Mouse (Mus musculus): Measurements from ENCODE around the gene Ulk1. TPM values are rescaled to one million over a fixed set of nuclear protein-coding genes. Genes with fewer than 3 reads are reported as not detected.

Ulk1 gene
- polyA plus RNA-seq, 2 experiments = 13.3 to 18.3 TPM

DNA sequence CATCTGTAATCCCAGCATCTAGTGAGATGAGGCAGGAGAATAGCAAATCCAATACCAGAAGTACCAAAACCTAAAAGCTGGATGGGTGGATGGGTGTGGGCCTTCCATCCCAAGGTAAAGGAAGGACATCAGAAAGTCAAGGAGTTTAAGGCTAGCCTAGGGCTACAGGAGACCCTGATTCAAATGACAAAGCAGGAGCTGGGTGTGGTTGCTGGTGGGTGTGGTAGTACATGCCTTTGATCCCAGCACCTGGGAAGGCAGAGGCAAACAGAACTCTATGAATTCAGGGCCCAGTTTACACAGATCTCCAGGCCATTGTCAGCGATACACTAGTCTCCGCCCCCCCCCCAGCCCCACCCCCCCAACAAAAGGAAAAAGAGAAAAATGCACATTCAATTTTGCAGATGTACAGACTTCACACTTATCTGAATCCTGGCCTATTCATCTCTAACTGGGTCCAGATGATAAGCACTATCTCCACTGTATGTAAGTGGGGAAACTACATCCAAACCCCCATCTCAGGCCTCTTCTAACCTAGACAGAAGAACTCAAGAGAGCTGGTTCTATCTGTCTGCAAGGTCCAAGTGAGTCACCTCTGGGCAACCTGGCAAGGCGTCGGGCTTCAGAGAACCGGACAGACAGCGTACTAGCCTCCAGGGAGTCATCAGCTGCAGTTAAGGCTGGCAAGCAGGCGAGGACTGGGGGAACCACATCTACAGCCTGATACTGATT is 5.7 kb downstream of the Ulk1 start:
- H3K4me3 ChIP-seq (ENCODE audit: insufficient read depth in 1 of 2, low read depth in 2 of 2, low read length in 2 of 2) = peak overlapping the region in 1 of 2 experiments; percentile 21; a peak in 1 of 4 replicates
- WGBS (ENCODE audit: insufficient replicate concordance) = 24% methylated on average over 7 of the region's 7 CpGs
- no peaks in the 10 kb centered on the region for H3K27me3 ChIP-seq (ENCODE audit: control insufficient read depth, insufficient read depth, low read length)
- peaks cover 25 to 50% of the 10 kb centered on the region in 2 experiments for H3K4me1 ChIP-seq (replicated peaks; ENCODE audit: control insufficient read depth in 2 of 2, insufficient read depth in 2 of 2, low read length in 1 of 2)
- DNase-seq (ENCODE audit: low read depth in 3 of 3, low spot score in 3 of 3) = no peak
- H3K4me2 ChIP-seq (ENCODE audit: low read depth) = peak overlapping the region; percentile 50
- no peak for TF ChIP-seq CTCF (IDR thresholded peaks at IDR 0.05; ENCODE audit: low read depth)
- TF ChIP-seq EP300 (IDR thresholded peaks at IDR 0.05; ENCODE audit: low read depth) = peak; percentile 40; the same call in 1 of the 2 replicates
- H3K36me3 ChIP-seq (replicated peaks; ENCODE audit: control insufficient read depth, insufficient read depth, low read depth) = peaks cover 12% of the 10 kb centered on the region
- 0 out of 2 replicates have a peak, but pooled peaks have one; percentile 12 for ATAC-seq (ENCODE audit: insufficient read depth)
- H3K9ac ChIP-seq (replicated peaks) = 0 out of 2 replicates have a peak overlapping the region, but pooled peaks have one; percentile 37
- no peaks in the 10 kb centered on the region for H3K9me3 ChIP-seq (ENCODE audit: control insufficient read depth, low read length)
- H3K27ac ChIP-seq = peak overlapping the region; percentile 26

DNA sequence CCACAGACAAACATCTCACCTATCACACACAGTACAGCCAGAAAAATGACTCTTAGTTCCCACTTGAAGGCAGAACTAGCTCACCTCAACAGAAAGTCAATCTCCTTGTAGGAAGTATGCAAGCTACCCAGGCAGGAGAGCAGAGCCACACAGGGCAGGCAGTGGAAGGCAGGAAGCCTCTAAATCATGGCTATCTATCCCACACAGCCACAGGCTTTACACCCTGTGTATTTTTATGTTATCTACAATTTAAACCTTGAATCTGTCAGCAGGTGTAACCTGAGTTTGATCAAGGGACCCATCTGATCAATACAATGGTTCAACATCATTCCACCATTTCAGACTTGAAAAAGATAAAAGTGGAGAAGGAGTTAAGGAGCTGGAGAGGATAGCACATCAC is 7.1 kb downstream of the Ulk1 start:
- no peak overlapping the region for H3K27ac ChIP-seq
- H3K4me1 ChIP-seq (replicated peaks; ENCODE audit: control insufficient read depth in 2 of 2, insufficient read depth in 2 of 2, low read length in 1 of 2) = peaks cover 25 to 48% of the 10 kb centered on the region in 2 experiments
- H3K9ac ChIP-seq (replicated peaks) = no peak overlapping the region
- no peak overlapping the region for H3K4me2 ChIP-seq (ENCODE audit: low read depth)
- no peaks in the 10 kb centered on the region for H3K27me3 ChIP-seq (ENCODE audit: control insufficient read depth, insufficient read depth, low read length)
- H3K9me3 ChIP-seq (ENCODE audit: control insufficient read depth, low read length) = no peaks in the 10 kb centered on the region
- no peak overlapping the region for H3K4me3 ChIP-seq (ENCODE audit: insufficient read depth in 1 of 2, low read depth in 2 of 2, low read length in 2 of 2)
- peak; percentile 22; the same call in 1 of the 2 replicates for TF ChIP-seq EP300 (IDR thresholded peaks at IDR 0.05; ENCODE audit: low read depth)
- TF ChIP-seq CTCF (IDR thresholded peaks at IDR 0.05; ENCODE audit: low read depth) = no peak
- no peak for DNase-seq (ENCODE audit: low read depth in 3 of 3, low spot score in 3 of 3)
- ATAC-seq (ENCODE audit: insufficient read depth) = no peak
- H3K36me3 ChIP-seq (replicated peaks; ENCODE audit: control insufficient read depth, insufficient read depth, low read depth) = peaks cover 23% of the 10 kb centered on the region

DNA sequence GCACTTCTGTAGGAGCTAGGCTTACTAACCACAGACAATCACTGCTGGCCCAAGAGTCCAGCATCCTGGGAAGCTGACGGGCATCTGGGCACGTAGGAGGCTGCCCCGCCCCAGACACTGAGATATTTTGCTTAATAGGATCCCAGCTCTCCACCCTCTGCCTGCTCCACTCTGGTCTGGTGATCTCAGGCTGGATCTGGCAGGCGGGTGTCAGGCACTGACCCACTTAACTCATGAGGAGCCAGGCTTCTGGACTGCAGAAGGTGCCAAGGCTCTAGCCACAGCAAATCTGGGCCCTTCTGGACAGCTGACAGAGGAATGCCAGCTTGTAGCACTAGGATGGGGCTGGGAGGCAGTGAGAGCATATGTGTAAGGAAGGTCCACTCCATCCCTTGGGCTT is 7.7 kb downstream of the Ulk1 start:
- ATAC-seq (ENCODE audit: insufficient read depth) = no peak
- Histone ChIP-seq H3K9me3 (ENCODE audit: control insufficient read depth, low read length) (no peaks in the 10 kb centered on the region), H3K4me3 (ENCODE audit: insufficient read depth in 1 of 2, low read depth in 2 of 2, low read length in 2 of 2) (no peak overlapping the region), H3K4me1 (replicated peaks; ENCODE audit: control insufficient read depth in 2 of 2, insufficient read depth in 2 of 2, low read length in 1 of 2) (peaks cover 22 to 46% of the 10 kb centered on the region in 2 experiments), H3K27me3 (ENCODE audit: control insufficient read depth, insufficient read depth, low read length) (no peaks in the 10 kb centered on the region), H3K27ac (no peak overlapping the region), H3K36me3 (replicated peaks; ENCODE audit: control insufficient read depth, insufficient read depth, low read depth) (peaks cover 28% of the 10 kb centered on the region), H3K4me2 (ENCODE audit: low read depth) (no peak overlapping the region), H3K9ac (replicated peaks) (no peak overlapping the region)
- 83% methylated on average over 4 of the region's 4 CpGs for WGBS (ENCODE audit: insufficient replicate concordance)
- no peak for TF ChIP-seq EP300 (IDR thresholded peaks at IDR 0.05; ENCODE audit: low read depth)
- TF ChIP-seq CTCF (IDR thresholded peaks at IDR 0.05; ENCODE audit: low read depth) = no peak
- DNase-seq (ENCODE audit: low read depth in 3 of 3, low spot score in 3 of 3) = no peak

DNA sequence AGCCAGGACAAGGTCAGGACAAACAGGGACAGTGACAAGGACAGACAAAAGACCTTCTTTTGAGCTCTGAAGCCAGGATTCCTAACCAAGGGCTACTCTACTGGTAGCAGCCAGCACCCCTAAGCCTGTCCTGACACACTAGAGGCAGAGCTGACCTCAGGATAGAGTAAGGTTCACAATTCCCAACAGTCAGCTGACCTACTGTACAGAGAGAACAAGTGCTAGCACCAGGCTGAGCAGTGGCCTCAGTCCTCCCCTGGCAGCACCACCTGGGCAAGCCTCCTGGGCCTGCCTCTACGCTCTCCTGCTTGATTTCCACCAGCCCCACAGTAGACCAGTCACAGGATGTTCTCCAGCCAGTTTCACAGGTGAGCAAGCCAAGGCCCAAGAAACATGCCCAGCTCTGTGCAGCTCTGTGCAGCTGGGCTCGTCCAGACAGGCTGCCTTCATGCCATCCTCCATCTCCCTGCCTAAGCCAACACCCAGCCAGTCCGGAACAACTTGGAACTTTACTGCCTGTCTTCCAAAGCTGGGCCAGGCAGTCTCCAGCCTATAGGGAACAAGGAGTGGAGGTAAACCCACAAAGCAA is 8.8 kb downstream of the Ulk1 start:
- H3K27ac ChIP-seq = no peak overlapping the region
- no peak overlapping the region for H3K4me2 ChIP-seq (ENCODE audit: low read depth)
- no peak overlapping the region for H3K9ac ChIP-seq (replicated peaks)
- no peak for ATAC-seq (ENCODE audit: insufficient read depth)
- WGBS (ENCODE audit: insufficient replicate concordance) = 82% methylated on average over 3 of the region's 3 CpGs
- TF ChIP-seq CTCF (IDR thresholded peaks at IDR 0.05; ENCODE audit: low read depth) (no peak), EP300 (IDR thresholded peaks at IDR 0.05; ENCODE audit: low read depth) (no peak)
- DNase-seq (ENCODE audit: low read depth in 3 of 3, low spot score in 3 of 3) = no peak
- H3K4me1 ChIP-seq (replicated peaks; ENCODE audit: control insufficient read depth in 2 of 2, insufficient read depth in 2 of 2, low read length in 1 of 2) = peaks cover 22 to 39% of the 10 kb centered on the region in 2 experiments
- H3K36me3 ChIP-seq (replicated peaks; ENCODE audit: control insufficient read depth, insufficient read depth, low read depth) = peaks cover 30% of the 10 kb centered on the region
- H3K9me3 ChIP-seq (ENCODE audit: control insufficient read depth, low read length) = no peaks in the 10 kb centered on the region
- no peak overlapping the region for H3K4me3 ChIP-seq (ENCODE audit: insufficient read depth in 1 of 2, low read depth in 2 of 2, low read length in 2 of 2)
- H3K27me3 ChIP-seq (ENCODE audit: control insufficient read depth, insufficient read depth, low read length) = no peaks in the 10 kb centered on the region

DNA sequence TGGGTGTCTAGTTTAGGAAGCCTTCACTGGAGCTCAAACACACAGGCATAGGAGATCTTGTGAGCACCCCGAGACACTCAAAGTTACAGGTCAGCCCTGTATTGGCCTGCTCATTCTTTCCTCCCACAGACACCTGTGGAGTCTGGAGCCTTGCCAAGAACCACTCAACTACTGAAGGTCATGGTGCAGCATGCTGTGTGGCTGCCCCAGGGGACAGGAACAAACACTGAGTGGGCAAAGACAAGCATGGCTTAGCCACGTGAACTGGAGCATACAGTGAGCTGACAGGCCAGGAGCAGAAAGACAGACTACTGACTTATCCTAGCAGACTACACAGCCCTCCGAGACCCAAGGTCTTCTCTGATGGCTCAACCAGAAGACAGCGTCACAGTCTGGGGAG is 12.2 kb downstream of the Ulk1 start:
- Histone ChIP-seq H3K4me1 (replicated peaks; ENCODE audit: control insufficient read depth in 2 of 2, insufficient read depth in 2 of 2, low read length in 1 of 2) (peaks cover 2 to 23% of the 10 kb centered on the region in 2 experiments), H3K27me3 (ENCODE audit: control insufficient read depth, insufficient read depth, low read length) (no peaks in the 10 kb centered on the region), H3K9me3 (ENCODE audit: control insufficient read depth, low read length) (no peaks in the 10 kb centered on the region), H3K9ac (replicated peaks) (no peak overlapping the region), H3K4me2 (ENCODE audit: low read depth) (no peak overlapping the region), H3K4me3 (ENCODE audit: insufficient read depth in 1 of 2, low read depth in 2 of 2, low read length in 2 of 2) (no peak overlapping the region), H3K36me3 (replicated peaks; ENCODE audit: control insufficient read depth, insufficient read depth, low read depth) (peaks cover 58% of the 10 kb centered on the region), H3K27ac (no peak overlapping the region)
- 70% methylated on average over 4 of the region's 4 CpGs for WGBS (ENCODE audit: insufficient replicate concordance)
- TF ChIP-seq EP300 (IDR thresholded peaks at IDR 0.05; ENCODE audit: low read depth) (no peak), CTCF (IDR thresholded peaks at IDR 0.05; ENCODE audit: low read depth) (no peak)
- peak; percentile 52 for ATAC-seq (ENCODE audit: insufficient read depth)
- no peak for DNase-seq (ENCODE audit: low read depth in 3 of 3, low spot score in 3 of 3)
